Mouse (Mus musculus): ENCODE data around the gene Pax6. TPM values are rescaled to one million over a fixed set of nuclear protein-coding genes. Genes with fewer than 3 reads are reported as not detected.

Pax6 gene
- total and polyA plus RNA-seq, 2 experiments from 2014 or later, result 0.15 TPM; not detected in 1

DNA sequence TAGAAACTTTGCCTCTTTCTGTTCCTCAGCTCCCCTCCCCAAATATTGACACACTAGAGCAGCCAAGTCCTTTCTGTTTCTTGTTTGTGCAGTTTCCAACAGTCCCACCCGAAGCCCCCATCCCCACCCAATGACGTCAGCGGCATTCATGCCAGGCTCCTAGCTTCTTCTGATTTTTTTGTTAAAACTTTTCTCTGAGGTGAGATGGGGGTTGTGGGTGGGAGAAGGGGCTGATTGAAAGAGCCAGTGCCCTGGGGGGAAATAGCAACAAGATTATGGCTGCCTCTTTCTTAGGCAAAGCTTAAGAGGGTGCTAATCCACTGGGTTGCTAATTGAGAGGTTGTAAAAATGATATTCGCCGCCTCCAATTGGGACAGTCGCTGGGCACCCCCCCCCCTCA, 4.4 kb downstream of the Pax6 start:
- no peak for ATAC-seq (ENCODE audit: insufficient read depth, low read depth)

DNA sequence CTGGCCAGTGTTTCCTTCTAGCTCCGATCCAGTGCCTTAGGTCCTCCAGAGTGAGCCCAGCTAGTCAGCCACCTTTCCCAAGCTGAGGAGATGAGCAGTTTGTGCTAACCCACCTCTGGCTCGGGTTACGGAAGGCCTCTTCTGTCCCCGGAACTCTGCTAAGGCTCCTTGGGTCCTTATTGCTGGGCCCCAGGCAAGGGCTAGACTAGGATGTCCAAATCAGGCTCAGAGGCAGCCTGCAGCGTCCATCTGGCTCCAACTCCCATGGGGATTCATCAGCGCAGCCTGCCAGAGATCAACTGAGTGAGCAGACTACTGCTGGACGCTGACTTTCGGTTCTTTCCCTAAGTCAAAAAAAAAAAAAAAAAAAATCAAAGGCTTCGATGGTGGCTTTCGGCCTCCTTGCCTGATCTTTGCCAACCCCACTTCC, 4.9 kb downstream of the Pax6 start:
- Histone ChIP-seq H3K4me3 (ENCODE audit: low read depth, low read length) (peak overlapping the region; percentile 46), H3K27ac (ENCODE audit: low read depth) (no peak overlapping the region), H3K4me2 (ENCODE audit: low read depth, low read length) (peak overlapping the region; percentile 54), H3K4me1 (ENCODE audit: control insufficient read depth, insufficient read depth) (peaks cover 20% of the 10 kb centered on the region; the same call in 1 of the 2 replicates), H3K9me3 (replicated peaks; ENCODE audit: control insufficient read depth, low read length) (no peaks in the 10 kb centered on the region), H3K9ac (replicated peaks; ENCODE audit: low read depth, low read length) (no peak overlapping the region), H3K36me3 (replicated peaks; ENCODE audit: control insufficient read depth, insufficient read depth, low read length) (no peaks in the 10 kb centered on the region), H3K27me3 (ENCODE audit: control insufficient read depth, insufficient read depth, low read length) (peaks cover 98% of the 10 kb centered on the region)
- 4% methylated on average over 10 of the region's 10 CpGs for WGBS
- TF ChIP-seq EP300 (IDR thresholded peaks at IDR 0.05; ENCODE audit: low read depth) (no peak), CTCF (IDR thresholded peaks at IDR 0.05; ENCODE audit: low read depth) (no peak)
- ATAC-seq (ENCODE audit: insufficient read depth, low read depth) (peak; percentile 30; the same call in 1 of the 2 replicates), DNase-seq (ENCODE audit: low spot score) (no peak)

More for the DNA sequence above, 4.4 kb downstream of the Pax6 start:
- Histone ChIP-seq H3K27me3 (ENCODE audit: control insufficient read depth, insufficient read depth, low read length) (peaks cover 99% of the 10 kb centered on the region), H3K27ac (ENCODE audit: low read depth) (no peak overlapping the region), H3K4me2 (ENCODE audit: low read depth, low read length) (no peak overlapping the region), H3K4me1 (ENCODE audit: control insufficient read depth, insufficient read depth) (peaks cover 20% of the 10 kb centered on the region; the same call in 1 of the 2 replicates), H3K4me3 (ENCODE audit: low read depth, low read length) (peak overlapping the region; percentile 46; the same call in 1 of the 2 replicates), H3K9me3 (replicated peaks; ENCODE audit: control insufficient read depth, low read length) (no peaks in the 10 kb centered on the region), H3K9ac (replicated peaks; ENCODE audit: low read depth, low read length) (no peak overlapping the region), H3K36me3 (replicated peaks; ENCODE audit: control insufficient read depth, insufficient read depth, low read length) (no peaks in the 10 kb centered on the region)
- DNase-seq (ENCODE audit: low spot score), result no peak
- no peak for TF ChIP-seq EP300 (IDR thresholded peaks at IDR 0.05; ENCODE audit: low read depth)
- TF ChIP-seq CTCF (IDR thresholded peaks at IDR 0.05; ENCODE audit: low read depth), result no peak
- 4% methylated on average over 6 of the region's 6 CpGs for WGBS

DNA sequence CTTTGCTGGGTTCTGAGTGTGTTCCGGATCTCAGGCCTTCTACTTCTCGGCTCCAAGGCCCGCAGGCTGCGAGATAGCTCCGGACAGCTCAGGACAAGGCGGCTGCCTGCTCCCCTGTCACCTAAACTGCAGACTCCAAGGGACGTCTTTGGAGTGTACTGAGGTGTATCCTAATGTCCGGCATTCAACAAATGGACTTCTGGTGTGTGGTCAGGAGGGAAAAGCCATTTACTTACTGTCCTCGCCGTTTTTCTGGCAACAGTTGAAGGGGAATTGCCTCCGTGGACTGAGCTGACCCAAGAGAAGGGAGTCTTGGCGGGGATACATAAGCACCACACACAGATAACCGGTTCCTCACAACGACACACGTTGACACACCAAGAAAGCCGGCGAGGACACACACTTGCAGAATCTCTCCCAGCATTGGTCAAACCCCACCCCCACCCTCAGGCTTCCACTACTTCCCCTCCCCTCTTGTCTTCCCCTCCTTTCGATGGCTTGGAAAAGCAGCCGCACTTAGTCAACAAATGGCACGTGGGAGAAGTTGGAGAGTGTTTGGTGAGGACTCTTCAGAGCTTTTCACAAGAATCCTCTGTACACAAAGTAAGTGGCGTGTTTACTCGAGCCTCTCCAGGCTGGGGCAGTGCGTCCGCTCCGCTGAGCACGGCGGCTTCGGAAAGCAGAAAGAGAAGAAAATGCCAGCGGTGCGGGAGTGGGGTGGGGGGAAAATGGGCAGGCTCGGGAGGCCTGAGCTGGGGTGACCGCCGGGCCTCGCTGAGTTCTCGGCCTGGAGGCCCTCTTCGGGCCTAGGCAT, 5.6 kb downstream of the Pax6 start:
- Histone ChIP-seq H3K27me3 (ENCODE audit: control insufficient read depth, insufficient read depth, low read length) (peaks cover 98% of the 10 kb centered on the region), H3K4me2 (ENCODE audit: low read depth, low read length) (peak overlapping the region; percentile 54), H3K4me1 (ENCODE audit: control insufficient read depth, insufficient read depth) (peaks cover 20% of the 10 kb centered on the region; the same call in 1 of the 2 replicates), H3K4me3 (ENCODE audit: low read depth, low read length) (peak overlapping the region; percentile 46), H3K36me3 (replicated peaks; ENCODE audit: control insufficient read depth, insufficient read depth, low read length) (no peaks in the 10 kb centered on the region), H3K27ac (ENCODE audit: low read depth) (no peak overlapping the region), H3K9me3 (replicated peaks; ENCODE audit: control insufficient read depth, low read length) (no peaks in the 10 kb centered on the region), H3K9ac (replicated peaks; ENCODE audit: low read depth, low read length) (no peak overlapping the region)
- DNase-seq (ENCODE audit: low spot score) (no peak), ATAC-seq (ENCODE audit: insufficient read depth, low read depth) (no peak)
- no peak for TF ChIP-seq EP300 (IDR thresholded peaks at IDR 0.05; ENCODE audit: low read depth)
- no peak for TF ChIP-seq CTCF (IDR thresholded peaks at IDR 0.05; ENCODE audit: low read depth)
- 3% methylated on average over 36 of the region's 36 CpGs for WGBS

DNA sequence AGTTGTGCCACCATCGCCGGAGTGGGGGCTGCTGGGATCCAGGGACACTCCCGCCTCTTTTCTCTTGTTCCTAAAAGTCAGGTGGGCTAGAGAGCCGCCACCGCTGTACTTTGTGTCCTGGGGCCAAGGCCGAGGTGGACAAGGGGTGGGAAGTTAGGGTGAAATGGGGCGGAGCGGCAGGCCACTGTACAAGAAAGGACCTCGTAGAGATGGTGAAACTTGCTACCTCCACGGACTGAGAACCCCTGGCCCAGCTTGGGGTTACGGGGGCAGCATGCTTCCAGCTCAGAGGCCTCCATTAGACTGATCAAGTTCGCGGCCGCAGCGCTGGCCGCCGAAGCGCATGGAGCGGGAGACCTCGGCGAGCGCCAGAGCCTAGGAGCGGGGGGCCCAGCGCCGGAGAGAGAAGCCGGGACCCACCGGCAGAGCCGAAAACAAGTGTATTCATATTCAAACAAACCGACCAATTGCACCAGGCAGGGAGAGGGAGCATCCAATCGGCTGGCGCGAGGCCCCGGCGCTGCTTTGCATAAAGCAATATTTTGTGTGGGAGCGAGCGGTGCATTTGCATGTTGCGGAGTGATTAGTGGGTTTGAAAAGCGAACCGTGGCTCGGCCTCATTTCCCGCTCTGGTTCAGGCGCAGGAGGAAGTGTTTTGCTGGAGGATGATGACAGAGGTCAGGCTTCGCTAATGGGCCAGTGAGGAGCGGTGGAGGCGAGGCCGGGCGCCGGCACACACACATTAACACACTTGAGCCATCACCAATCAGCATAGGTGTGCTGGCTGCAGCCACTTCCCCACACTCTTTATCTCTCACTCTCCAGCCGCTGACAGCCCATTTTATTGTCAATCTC, 6.4 kb downstream of the Pax6 start:
- TF ChIP-seq CTCF (IDR thresholded peaks at IDR 0.05; ENCODE audit: low read depth) (no peak), EP300 (IDR thresholded peaks at IDR 0.05; ENCODE audit: low read depth) (no peak)
- DNase-seq (ENCODE audit: low spot score) (no peak), ATAC-seq (ENCODE audit: insufficient read depth, low read depth) (peak; percentile 18; the same call in 1 of the 2 replicates)
- H3K36me3 ChIP-seq (replicated peaks; ENCODE audit: control insufficient read depth, insufficient read depth, low read length), result no peaks in the 10 kb centered on the region
- H3K4me1 ChIP-seq (ENCODE audit: control insufficient read depth, insufficient read depth), result peaks cover 20% of the 10 kb centered on the region; the same call in 1 of the 2 replicates
- H3K27me3 ChIP-seq (ENCODE audit: control insufficient read depth, insufficient read depth, low read length), result peaks cover 98% of the 10 kb centered on the region
- peak overlapping the region; percentile 54 for H3K4me2 ChIP-seq (ENCODE audit: low read depth, low read length)
- H3K9ac ChIP-seq (replicated peaks; ENCODE audit: low read depth, low read length), result no peak overlapping the region
- WGBS, result 2% methylated on average over 49 of the region's 49 CpGs
- H3K4me3 ChIP-seq (ENCODE audit: low read depth, low read length), result peak overlapping the region; percentile 46
- H3K27ac ChIP-seq (ENCODE audit: low read depth), result no peak overlapping the region
- H3K9me3 ChIP-seq (replicated peaks; ENCODE audit: control insufficient read depth, low read length), result no peaks in the 10 kb centered on the region

DNA sequence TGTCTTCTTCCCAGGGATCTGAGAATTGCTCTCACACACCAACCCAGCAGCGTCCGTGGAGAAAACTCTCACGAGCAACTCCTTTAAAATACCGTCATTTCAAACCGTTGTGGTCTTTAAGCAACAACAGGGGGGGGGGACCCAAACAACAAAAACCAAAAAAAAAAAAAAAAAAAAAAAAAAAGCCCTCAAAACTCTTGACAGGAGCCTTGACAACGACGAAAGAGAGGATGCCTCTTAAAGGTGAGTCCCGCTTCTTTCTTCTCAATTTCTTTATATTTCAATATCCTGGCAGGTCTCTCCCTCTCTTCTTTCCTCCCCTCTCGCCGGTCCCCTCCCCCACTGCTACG, 7.0 kb downstream of the Pax6 start:
- H3K9me3 ChIP-seq (replicated peaks; ENCODE audit: control insufficient read depth, low read length), result no peaks in the 10 kb centered on the region
- H3K4me2 ChIP-seq (ENCODE audit: low read depth, low read length), result peak overlapping the region; percentile 54
- no peak overlapping the region for H3K27ac ChIP-seq (ENCODE audit: low read depth)
- H3K27me3 ChIP-seq (ENCODE audit: control insufficient read depth, insufficient read depth, low read length), result peaks cover 99% of the 10 kb centered on the region
- peak overlapping the region; percentile 46 for H3K4me3 ChIP-seq (ENCODE audit: low read depth, low read length)
- peaks cover 20% of the 10 kb centered on the region; the same call in 1 of the 2 replicates for H3K4me1 ChIP-seq (ENCODE audit: control insufficient read depth, insufficient read depth)
- no peak for ATAC-seq (ENCODE audit: insufficient read depth, low read depth)
- TF ChIP-seq CTCF (IDR thresholded peaks at IDR 0.05; ENCODE audit: low read depth) (no peak), EP300 (IDR thresholded peaks at IDR 0.05; ENCODE audit: low read depth) (no peak)
- no peak overlapping the region for H3K9ac ChIP-seq (replicated peaks; ENCODE audit: low read depth, low read length)
- no peak for DNase-seq (ENCODE audit: low spot score)
- H3K36me3 ChIP-seq (replicated peaks; ENCODE audit: control insufficient read depth, insufficient read depth, low read length), result no peaks in the 10 kb centered on the region
- WGBS, result under 1% methylated on average over 11 of the region's 11 CpGs

Measured in heart, postnatal 0 days (tissue).